Mouse (Mus musculus) bone marrow, adult 2 months (tissue): ENCODE data around the gene Ropn1.

Experiments
- CTCF ChIP-seq: fragments of 200-500 bp; IDR thresholded peaks from 2 replicates; pipeline ENCODE4 v1.5.1; 2011; ENCODE audit warnings: low read length, control low read depth; ENCODE audit not compliant: control insufficient read depth, insufficient read depth
- POLR2A ChIP-seq: fragments of 200-500 bp; IDR thresholded peaks from 2 replicates; pipeline ENCODE4 v1.6.1; 2011; ENCODE audit warnings: low read depth, mild to moderate bottlenecking, control low read depth, low read length, borderline replicate concordance; ENCODE audit not compliant: control insufficient read depth

DNA sequence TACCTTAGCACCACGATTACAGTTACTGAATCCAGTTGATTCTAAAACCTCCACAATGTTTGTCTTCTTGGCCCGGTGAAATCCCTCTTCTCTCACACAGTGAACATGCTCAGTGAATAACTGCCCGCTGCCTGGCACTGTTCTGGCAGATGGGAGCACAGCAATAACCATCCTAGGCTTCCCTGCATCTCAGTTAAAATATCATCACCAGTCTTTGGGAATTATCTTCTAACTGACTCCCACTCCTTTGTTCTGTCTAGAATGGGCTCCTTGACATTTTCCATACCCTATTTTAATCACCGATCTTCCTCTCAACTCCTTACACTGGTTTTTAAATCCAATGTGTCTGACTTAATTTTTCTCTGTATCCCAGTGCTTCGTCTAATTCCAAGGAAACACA lies 3.3 kb downstream of the Ropn1 start:
- TF ChIP-seq CTCF = no peak
- no peak for TF ChIP-seq POLR2A
